ENCODE assay signal across 20 mouse cellular contexts in genomic region chr14:35244776-35245548, GRCm38 (mm10).
DNase-seq lines count a peak whose midpoint lies in the region; ATAC-seq lines count a peak whose summit lies in the region.
"Had no signal": no experiment of that assay in that cellular context is flagged by ENCODE, and none has a peak within 500 bp of the region (broad histone marks: within the 10 kb centered on the region; RNA-seq: fewer than 3 reads in every experiment).

No protein-coding gene starts in this region.

- H3K9ac ChIP-seq in hindbrain, embryonic 13.5 days, result no peak overlapping the region
- no peak overlapping the region for H3K9ac ChIP-seq in hindbrain, embryonic 11.5 days (ENCODE audit: low read depth, low read length)
- no peak overlapping the region for H3K9ac ChIP-seq in hindbrain, embryonic 15.5 days
- H3K9ac ChIP-seq in neural tube, embryonic 15.5 days (replicated peaks), result no peak overlapping the region
- H3K9ac ChIP-seq: embryonic facial prominence, embryonic 12.5 days; heart, embryonic 13.5 days; limb, embryonic 12.5 days; liver, embryonic 13.5 days had no signal

- WGBS in hindbrain, embryonic 13.5 days, result 56% methylated on average over 7 of the region's 7 CpGs
- WGBS in hindbrain, embryonic 11.5 days, result 91% methylated on average over 7 of the region's 7 CpGs
- 43% methylated on average over 7 of the region's 7 CpGs for WGBS in hindbrain, embryonic 15.5 days
- WGBS in neural tube, embryonic 15.5 days, result 38% methylated on average over 7 of the region's 7 CpGs

- H3K9me3 ChIP-seq in hindbrain, embryonic 13.5 days, result no peaks in the 10 kb centered on the region
- no peaks in the 10 kb centered on the region for H3K9me3 ChIP-seq in hindbrain, embryonic 11.5 days (ENCODE audit: control insufficient read depth, low read length)
- H3K9me3 ChIP-seq in hindbrain, embryonic 15.5 days, result no peaks in the 10 kb centered on the region
- no peaks in the 10 kb centered on the region for H3K9me3 ChIP-seq in neural tube, embryonic 15.5 days (replicated peaks)
- H3K9me3 ChIP-seq: embryonic facial prominence, embryonic 12.5 days; heart, embryonic 13.5 days; limb, embryonic 12.5 days had no signal

- no peak overlapping the region for H3K4me3 ChIP-seq in hindbrain, embryonic 13.5 days
- no peak overlapping the region for H3K4me3 ChIP-seq in hindbrain, embryonic 11.5 days (ENCODE audit: low read depth, low read length)
- no peak overlapping the region for H3K4me3 ChIP-seq in hindbrain, embryonic 15.5 days
- no peak overlapping the region for H3K4me3 ChIP-seq in neural tube, embryonic 15.5 days (replicated peaks)
- H3K4me3 ChIP-seq: embryonic facial prominence, embryonic 12.5 days; heart, embryonic 13.5 days; layer of hippocampus, adult 2 months; limb, embryonic 12.5 days; liver, embryonic 13.5 days; myocyte had no signal

- peak; percentile 49 for ATAC-seq in hindbrain, embryonic 13.5 days (ENCODE audit: low FRiP score)
- ATAC-seq in hindbrain, embryonic 11.5 days (ENCODE audit: low FRiP score), result no peak
- peak; percentile 55; the same call in 1 of the 2 replicates for ATAC-seq in hindbrain, embryonic 15.5 days (ENCODE audit: low FRiP score, low read depth)
- ATAC-seq in neural tube, embryonic 15.5 days (ENCODE audit: low FRiP score), result peak; percentile 40; the same call in 1 of the 2 replicates

- 0 out of 2 replicates have a peak, but pooled peaks cover 5% of the 10 kb centered on the region for H3K4me1 ChIP-seq in hindbrain, embryonic 13.5 days (replicated peaks)
- no peaks in the 10 kb centered on the region for H3K4me1 ChIP-seq in hindbrain, embryonic 11.5 days (replicated peaks; ENCODE audit: control insufficient read depth, insufficient read depth, low read length)
- peaks cover 12% of the 10 kb centered on the region; the same call in 1 of the 2 replicates for H3K4me1 ChIP-seq in hindbrain, embryonic 15.5 days (replicated peaks)
- H3K4me1 ChIP-seq in neural tube, embryonic 15.5 days, result peaks cover 22% of the 10 kb centered on the region
- H3K4me1 ChIP-seq: embryonic facial prominence, embryonic 12.5 days; heart, embryonic 13.5 days; limb, embryonic 12.5 days; liver, embryonic 13.5 days had no signal

- no peak for DNase-seq in hindbrain, embryonic 11.5 days (ENCODE audit: low spot score)
- DNase-seq in right cerebral cortex, postnatal 10 days (ENCODE audit: low spot score in 2 of 2), result peak; percentile 32 to 38
- DNase-seq in right cerebral cortex, adult 18-20 months, result no peak
- DNase-seq in ovary, postnatal 36 days (ENCODE audit: low spot score), result no peak
- no peak for DNase-seq in kidney, postnatal 36 days
- DNase-seq: adrenal gland, adult 2 months; cerebellum, adult 2 months; heart, adult 11 months; kidney, adult 11 months; liver, embryonic 13.5 days; thymus, adult 18-20 months had no signal

- no peak overlapping the region for H3K27ac ChIP-seq in hindbrain, embryonic 13.5 days
- H3K27ac ChIP-seq in hindbrain, embryonic 11.5 days (ENCODE audit: low read depth, low read length), result no peak overlapping the region
- no peak overlapping the region for H3K27ac ChIP-seq in hindbrain, embryonic 15.5 days (replicated peaks)
- H3K27ac ChIP-seq in neural tube, embryonic 15.5 days (replicated peaks), result no peak overlapping the region
- H3K27ac ChIP-seq: embryonic facial prominence, embryonic 12.5 days; heart, embryonic 13.5 days; kidney, postnatal 0 days; layer of hippocampus, adult 2 months; limb, embryonic 12.5 days; liver, embryonic 13.5 days had no signal

- no peaks in the 10 kb centered on the region for H3K27me3 ChIP-seq in hindbrain, embryonic 13.5 days
- H3K27me3 ChIP-seq in hindbrain, embryonic 11.5 days (ENCODE audit: control insufficient read depth, insufficient read depth, low read length), result no peaks in the 10 kb centered on the region
- no peaks in the 10 kb centered on the region for H3K27me3 ChIP-seq in hindbrain, embryonic 15.5 days
- no peaks in the 10 kb centered on the region for H3K27me3 ChIP-seq in neural tube, embryonic 15.5 days (replicated peaks)
- H3K27me3 ChIP-seq: embryonic facial prominence, embryonic 12.5 days; heart, embryonic 13.5 days; limb, embryonic 12.5 days; liver, embryonic 13.5 days had no signal

- H3K36me3 ChIP-seq in hindbrain, embryonic 13.5 days, result no peaks in the 10 kb centered on the region
- H3K36me3 ChIP-seq in hindbrain, embryonic 11.5 days (ENCODE audit: control insufficient read depth, insufficient read depth, low read length), result no peaks in the 10 kb centered on the region
- no peaks in the 10 kb centered on the region for H3K36me3 ChIP-seq in hindbrain, embryonic 15.5 days
- no peaks in the 10 kb centered on the region for H3K36me3 ChIP-seq in neural tube, embryonic 15.5 days
- H3K36me3 ChIP-seq: embryonic facial prominence, embryonic 12.5 days; heart, embryonic 13.5 days; limb, embryonic 12.5 days; liver, embryonic 13.5 days had no signal

- H3K4me2 ChIP-seq in hindbrain, embryonic 13.5 days, result no peak overlapping the region
- H3K4me2 ChIP-seq in hindbrain, embryonic 11.5 days (replicated peaks; ENCODE audit: low read depth, low read length), result no peak overlapping the region
- no peak overlapping the region for H3K4me2 ChIP-seq in hindbrain, embryonic 15.5 days
- H3K4me2 ChIP-seq in neural tube, embryonic 15.5 days, result no peak overlapping the region
- H3K4me2 ChIP-seq: embryonic facial prominence, embryonic 12.5 days; heart, embryonic 13.5 days; limb, embryonic 12.5 days; liver, embryonic 13.5 days had no signal

Comparison
In these comparisons a context has a peak if more than half of its experiments do, and no peak if none do; other contexts are left out.
1. DNase-seq: peak in right cerebral cortex, postnatal 10 days (2 of 2); none in hindbrain, embryonic 11.5 days (single experiment), right cerebral cortex, adult 18-20 months (single experiment), ovary, postnatal 36 days (single experiment) and kidney, postnatal 36 days (0 of 2).